Mouse (Mus musculus): Measurements from ENCODE around the gene BC035947. TPM values are rescaled to one million over a fixed set of nuclear protein-coding genes. Genes with fewer than 3 reads are reported as not detected.
A peak's percentile ranks its signal among the peaks of the same experiment; 100 is the strongest.

Gene BC035947
- total and polyA plus RNA-seq, 2 experiments: not detected

DNA sequence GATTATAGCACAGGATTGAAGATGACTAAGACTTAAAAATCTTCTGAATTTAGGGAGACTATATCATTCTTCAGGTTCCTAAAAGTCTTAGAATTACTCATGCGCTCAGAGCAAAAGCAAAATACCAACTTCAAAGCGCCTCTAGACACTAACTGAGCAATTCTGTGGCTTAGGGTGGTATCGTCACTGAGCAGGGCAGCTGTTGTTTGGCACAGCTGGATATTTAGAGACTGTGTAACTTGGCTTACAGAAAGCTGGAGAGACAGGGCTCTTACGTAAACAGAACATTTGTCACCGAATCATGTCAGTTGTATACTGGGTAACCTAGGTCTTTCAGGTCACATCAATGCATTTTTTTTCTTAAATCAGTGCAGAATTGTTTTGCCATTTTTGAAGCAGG is 26.4 kb upstream of the BC035947 start:
- H3K4me3 ChIP-seq (ENCODE audit: insufficient read depth, low read depth, low read length): no peak overlapping the region
- H3K27ac ChIP-seq (replicated peaks; ENCODE audit: insufficient read depth, low read depth, low read length): peak overlapping the region; percentile 51
- H3K36me3 ChIP-seq (ENCODE audit: control insufficient read depth, insufficient read depth, low read length): no peaks in the 10 kb centered on the region
- TF ChIP-seq POLR2A (IDR thresholded peaks at IDR 0.05; ENCODE audit: extremely low read depth, insufficient read depth, low read length): no peak
- no peak for TF ChIP-seq CTCF (IDR thresholded peaks at IDR 0.05; ENCODE audit: low read depth, low read length)
- H3K4me1 ChIP-seq (ENCODE audit: control insufficient read depth, insufficient read depth, low read length): peaks cover 3% of the 10 kb centered on the region
- no peaks in the 10 kb centered on the region for H3K27me3 ChIP-seq (ENCODE audit: control insufficient read depth, insufficient read depth, low read length)
- no peak overlapping the region for H3K9ac ChIP-seq (ENCODE audit: low read depth, low read length)
- peak; percentile 93 for DNase-seq (ENCODE audit: extremely low read depth, low read depth, low spot score)
- no peaks in the 10 kb centered on the region for H3K79me2 ChIP-seq (ENCODE audit: control insufficient read depth, insufficient read depth, low read length)
- WGBS: 31% methylated on average over 5 of the region's 5 CpGs

DNA sequence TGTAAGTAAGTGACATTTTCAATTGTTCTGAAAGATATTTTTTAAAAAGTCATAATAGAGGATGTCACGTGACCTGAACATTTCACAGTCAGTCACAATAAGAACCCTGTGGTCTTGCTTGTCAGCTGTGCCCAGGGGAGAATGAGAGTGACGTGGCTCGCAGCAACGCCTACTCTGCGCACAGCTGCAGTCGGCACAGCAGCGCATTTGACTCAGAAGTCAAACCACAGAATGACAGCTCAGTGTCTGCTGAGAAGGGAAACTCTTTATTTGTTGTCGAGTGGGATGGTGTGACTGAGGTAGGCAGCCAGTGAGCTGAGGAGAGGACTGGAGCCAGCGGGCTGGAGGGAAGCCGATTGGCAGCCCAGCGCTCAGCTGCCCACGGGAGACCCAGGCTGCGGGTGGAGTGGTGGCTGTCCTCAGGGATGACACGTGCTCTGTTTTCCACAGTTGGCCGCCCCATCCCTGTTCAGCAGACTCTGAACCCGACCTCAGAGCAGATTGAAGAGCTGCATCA is 25.6 kb upstream of the BC035947 start:
- Histone ChIP-seq H3K27ac (replicated peaks; ENCODE audit: insufficient read depth, low read depth, low read length) (peak overlapping the region; percentile 55), H3K4me1 (ENCODE audit: control insufficient read depth, insufficient read depth, low read length) (peaks cover 3% of the 10 kb centered on the region), H3K36me3 (ENCODE audit: control insufficient read depth, insufficient read depth, low read length) (no peaks in the 10 kb centered on the region), H3K79me2 (ENCODE audit: control insufficient read depth, insufficient read depth, low read length) (no peaks in the 10 kb centered on the region), H3K9ac (ENCODE audit: low read depth, low read length) (peak overlapping the region; percentile 45), H3K4me3 (ENCODE audit: insufficient read depth, low read depth, low read length) (peak overlapping the region; percentile 28), H3K27me3 (ENCODE audit: control insufficient read depth, insufficient read depth, low read length) (no peaks in the 10 kb centered on the region)
- TF ChIP-seq CTCF (IDR thresholded peaks at IDR 0.05; ENCODE audit: low read depth, low read length) (no peak), POLR2A (IDR thresholded peaks at IDR 0.05; ENCODE audit: extremely low read depth, insufficient read depth, low read length) (peak; percentile 72)
- peak; percentile 95 for DNase-seq (ENCODE audit: extremely low read depth, low read depth, low spot score)
- WGBS: 16% methylated on average over 16 of the region's 16 CpGs

DNA sequence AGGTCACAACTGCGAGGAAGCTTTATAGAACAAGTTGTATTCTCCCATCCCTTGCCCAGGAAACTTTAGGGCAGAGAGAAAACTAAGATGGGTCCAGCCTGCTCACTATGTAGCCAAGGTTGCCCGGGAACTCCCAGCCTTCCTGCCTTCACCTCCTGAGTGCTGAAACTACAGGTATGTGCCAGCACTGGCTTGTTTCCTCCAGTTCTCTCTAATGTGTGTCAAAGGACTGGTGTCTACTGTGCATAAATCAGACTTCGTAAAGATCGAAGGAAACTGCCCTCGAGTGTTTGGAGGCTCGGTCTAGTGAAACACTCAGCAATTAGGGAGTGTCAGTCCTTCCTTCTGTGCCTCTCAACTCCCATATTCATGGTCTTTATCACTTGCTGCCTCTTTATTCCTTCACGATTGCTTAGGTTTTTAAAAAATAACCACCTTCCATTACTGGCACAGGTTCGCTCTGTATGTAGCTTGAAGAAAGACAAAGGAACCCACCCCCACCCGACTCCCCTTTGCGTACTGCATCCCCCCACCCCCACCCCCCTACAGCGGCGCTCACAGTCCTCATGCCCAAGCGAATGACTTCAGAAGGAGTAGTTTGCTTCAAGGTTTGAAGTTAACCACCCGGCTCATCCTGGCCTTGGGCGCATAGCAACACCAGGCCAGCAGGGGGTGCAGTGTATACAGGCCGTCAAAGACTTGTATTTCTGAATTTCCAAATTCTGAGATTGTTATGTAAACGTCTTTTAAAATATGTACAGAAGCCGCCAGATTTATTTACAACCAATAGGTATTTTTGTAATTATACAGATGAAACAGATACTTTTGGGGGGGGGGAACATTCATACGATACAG is 24.6 kb upstream of the BC035947 start:
- WGBS: 36% methylated on average over 19 of the region's 19 CpGs
- peak; percentile 68 for DNase-seq (ENCODE audit: extremely low read depth, low read depth, low spot score)
- H3K4me3 ChIP-seq (ENCODE audit: insufficient read depth, low read depth, low read length): no peak overlapping the region; the same call in 1 of the 2 replicates
- no peak overlapping the region for H3K27ac ChIP-seq (replicated peaks; ENCODE audit: insufficient read depth, low read depth, low read length)
- H3K27me3 ChIP-seq (ENCODE audit: control insufficient read depth, insufficient read depth, low read length): no peaks in the 10 kb centered on the region
- peaks cover 3% of the 10 kb centered on the region for H3K4me1 ChIP-seq (ENCODE audit: control insufficient read depth, insufficient read depth, low read length)
- TF ChIP-seq POLR2A (IDR thresholded peaks at IDR 0.05; ENCODE audit: extremely low read depth, insufficient read depth, low read length) (no peak), CTCF (IDR thresholded peaks at IDR 0.05; ENCODE audit: low read depth, low read length) (peak; percentile 91)
- no peaks in the 10 kb centered on the region for H3K79me2 ChIP-seq (ENCODE audit: control insufficient read depth, insufficient read depth, low read length)
- no peaks in the 10 kb centered on the region for H3K36me3 ChIP-seq (ENCODE audit: control insufficient read depth, insufficient read depth, low read length)
- no peak overlapping the region for H3K9ac ChIP-seq (ENCODE audit: low read depth, low read length)

DNA sequence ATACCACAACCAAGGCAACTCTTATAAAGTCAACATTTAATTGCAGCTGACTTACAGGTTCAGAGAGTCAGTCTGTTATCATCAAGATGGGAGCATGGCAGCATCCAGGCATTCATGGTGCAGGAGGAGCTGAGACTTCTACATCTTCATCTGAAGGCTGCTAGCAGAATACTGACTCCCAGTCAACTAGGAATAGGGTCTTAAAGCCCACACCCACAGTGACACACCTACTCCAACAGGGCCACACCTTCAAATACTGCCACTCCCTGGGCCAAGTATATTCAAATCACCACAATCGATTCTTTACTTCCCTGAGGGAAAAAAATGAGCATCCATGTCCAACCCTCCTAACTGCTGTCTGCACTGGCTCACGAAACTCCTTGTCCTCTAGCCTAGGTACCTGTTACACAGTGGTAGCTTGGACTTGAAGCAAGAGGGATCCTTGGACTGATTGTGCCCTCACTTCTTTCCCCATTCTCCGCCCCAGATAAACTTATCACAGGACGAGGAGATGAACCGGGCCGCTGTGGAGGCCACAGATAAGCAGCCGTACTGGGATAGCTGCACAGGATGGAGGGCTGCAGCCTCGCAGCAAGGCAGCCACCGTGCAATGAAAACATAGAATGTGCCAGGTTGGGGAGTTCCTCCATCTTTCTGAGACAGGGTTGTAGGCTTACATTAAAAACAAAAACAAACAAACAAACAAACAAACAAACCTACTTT is 22.6 kb upstream of the BC035947 start:
- TF ChIP-seq POLR2A (IDR thresholded peaks at IDR 0.05; ENCODE audit: extremely low read depth, insufficient read depth, low read length) (no peak), CTCF (IDR thresholded peaks at IDR 0.05; ENCODE audit: low read depth, low read length) (no peak)
- H3K4me3 ChIP-seq (ENCODE audit: insufficient read depth, low read depth, low read length): no peak overlapping the region
- no peak overlapping the region for H3K27ac ChIP-seq (replicated peaks; ENCODE audit: insufficient read depth, low read depth, low read length)
- H3K9ac ChIP-seq (ENCODE audit: low read depth, low read length): no peak overlapping the region
- peaks cover 3% of the 10 kb centered on the region for H3K4me1 ChIP-seq (ENCODE audit: control insufficient read depth, insufficient read depth, low read length)
- no peaks in the 10 kb centered on the region for H3K27me3 ChIP-seq (ENCODE audit: control insufficient read depth, insufficient read depth, low read length)
- WGBS: 83% methylated on average over 9 of the region's 9 CpGs
- H3K36me3 ChIP-seq (ENCODE audit: control insufficient read depth, insufficient read depth, low read length): no peaks in the 10 kb centered on the region
- H3K79me2 ChIP-seq (ENCODE audit: control insufficient read depth, insufficient read depth, low read length): no peaks in the 10 kb centered on the region
- DNase-seq (ENCODE audit: extremely low read depth, low read depth, low spot score): no peak

DNA sequence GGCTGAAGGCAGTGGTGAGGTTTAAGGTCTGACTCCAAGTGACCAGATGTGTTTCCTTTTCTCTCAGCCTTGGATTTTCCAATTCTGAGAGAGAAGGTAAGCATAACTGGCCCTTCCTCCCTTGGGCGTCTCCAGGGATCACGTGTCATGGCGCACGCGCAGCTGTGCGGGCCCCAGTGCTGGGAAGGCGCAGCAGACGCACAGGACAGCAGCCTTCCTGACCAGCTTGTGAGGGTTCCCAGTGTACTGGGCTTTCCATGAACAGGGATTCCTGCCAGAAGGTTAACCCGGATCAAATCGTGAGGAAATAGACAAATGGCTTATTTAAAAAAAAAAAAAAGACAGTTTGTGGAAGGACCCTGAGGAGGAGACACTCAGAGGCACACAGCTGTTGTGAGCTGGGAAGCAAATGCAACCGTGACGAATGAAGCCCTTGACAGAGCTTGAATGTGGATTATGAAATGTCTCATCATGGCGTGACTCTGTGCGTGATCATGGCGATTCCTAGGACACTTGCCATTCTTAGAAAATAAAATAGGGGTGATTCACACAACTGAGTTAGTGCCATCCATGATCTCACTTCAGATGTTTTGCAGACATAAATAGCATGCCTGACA is 20.3 kb upstream of the BC035947 start:
- Histone ChIP-seq H3K9ac (ENCODE audit: low read depth, low read length) (no peak overlapping the region), H3K36me3 (ENCODE audit: control insufficient read depth, insufficient read depth, low read length) (no peaks in the 10 kb centered on the region), H3K27me3 (ENCODE audit: control insufficient read depth, insufficient read depth, low read length) (no peaks in the 10 kb centered on the region), H3K4me3 (ENCODE audit: insufficient read depth, low read depth, low read length) (no peak overlapping the region), H3K79me2 (ENCODE audit: control insufficient read depth, insufficient read depth, low read length) (no peaks in the 10 kb centered on the region), H3K4me1 (ENCODE audit: control insufficient read depth, insufficient read depth, low read length) (no peaks in the 10 kb centered on the region), H3K27ac (replicated peaks; ENCODE audit: insufficient read depth, low read depth, low read length) (no peak overlapping the region)
- no peak for DNase-seq (ENCODE audit: extremely low read depth, low read depth, low spot score)
- 85% methylated on average over 15 of the region's 15 CpGs for WGBS
- no peak for TF ChIP-seq CTCF (IDR thresholded peaks at IDR 0.05; ENCODE audit: low read depth, low read length)
- no peak for TF ChIP-seq POLR2A (IDR thresholded peaks at IDR 0.05; ENCODE audit: extremely low read depth, insufficient read depth, low read length)
